Mouse (Mus musculus): ENCODE results near the gene Edem1. TPM values are rescaled to one million over a fixed set of nuclear protein-coding genes. Genes with fewer than 3 reads are reported as not detected.

Edem1 gene
- total RNA-seq, 2 experiments from 2014 or later, result 13.3 to 17.2 TPM

DNA sequence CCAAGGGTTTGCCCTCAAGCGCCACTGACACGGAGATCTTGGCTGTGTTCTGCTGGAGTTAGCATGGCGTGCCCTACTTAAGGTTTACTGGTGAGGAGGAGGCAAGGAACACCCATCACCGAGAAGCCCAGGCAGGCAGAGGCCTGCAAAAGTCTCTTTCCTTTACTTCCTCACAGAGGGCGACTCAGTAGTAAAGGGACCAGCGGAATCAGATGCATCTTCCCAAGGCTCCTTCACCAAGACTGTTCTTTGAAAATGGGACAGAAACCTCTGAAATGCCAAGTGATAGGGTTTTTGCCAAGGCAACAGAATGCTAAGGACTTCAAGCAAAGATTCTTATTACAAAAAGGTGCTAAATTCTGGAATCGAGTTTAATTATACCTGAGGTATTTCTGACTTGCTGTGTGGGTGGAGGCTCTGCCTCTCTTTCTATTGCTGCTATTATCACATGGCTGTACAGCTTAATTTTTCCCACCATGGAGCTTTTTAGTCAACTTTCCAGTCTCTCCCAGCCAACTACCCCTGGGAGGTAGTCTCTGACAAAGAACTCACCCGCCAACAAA, 68.2 kb downstream of the Edem1 start:
- no peak for TF ChIP-seq CTCF (conservative IDR thresholded peaks at IDR 0.05)
- no peak overlapping the region for H3K4me3 ChIP-seq
- peak in 1 of 2 experiments; percentile 10 for DNase-seq (ENCODE audit: low spot score in 2 of 2)

DNA sequence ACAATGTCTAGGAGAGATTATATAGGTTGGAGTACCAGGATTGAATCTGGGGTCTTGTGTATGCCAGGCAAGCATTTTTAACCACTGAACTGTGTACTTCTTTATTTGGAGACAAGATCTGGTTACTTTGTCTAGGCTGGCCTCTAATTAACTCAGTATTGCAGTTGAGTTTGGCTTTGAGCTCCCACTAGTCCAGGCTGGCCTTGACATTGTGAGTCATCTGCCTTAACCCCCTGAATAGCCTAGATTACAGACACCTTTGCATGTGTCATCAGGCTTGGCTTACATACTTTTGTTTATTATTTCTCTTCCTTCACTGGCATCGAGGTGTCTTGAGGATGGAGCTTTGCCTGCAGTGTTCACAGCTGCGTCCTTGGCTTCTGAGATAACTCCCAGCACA, 70.8 kb downstream of the Edem1 start:
- no peak overlapping the region for H3K4me3 ChIP-seq
- no peak overlapping the region for H3K27ac ChIP-seq
- no peak for TF ChIP-seq CTCF (conservative IDR thresholded peaks at IDR 0.05)
- no peak for DNase-seq (ENCODE audit: low spot score in 2 of 2)

More for the DNA sequence above, 68.2 kb downstream of the Edem1 start:
- no peak overlapping the region for H3K27ac ChIP-seq

DNA sequence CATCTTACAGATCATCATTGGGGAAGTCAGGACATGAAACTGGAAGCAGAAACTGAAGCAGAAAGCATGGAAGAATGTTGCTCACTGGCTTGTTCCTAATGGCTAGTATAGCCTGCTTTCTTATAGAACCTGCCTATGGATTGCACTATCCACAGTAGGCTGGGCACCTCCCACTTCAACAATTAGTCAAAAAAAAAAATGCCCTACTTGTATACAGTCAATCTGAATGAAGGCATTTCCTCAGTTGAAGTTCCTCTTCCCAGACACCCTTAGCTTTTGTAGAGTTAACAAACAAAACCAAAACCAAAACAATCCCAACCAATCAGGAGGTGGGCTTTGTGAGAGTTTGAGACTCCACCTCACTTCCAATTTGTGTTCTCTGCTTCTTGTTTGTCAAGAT, 73.7 kb downstream of the Edem1 start:
- no peak for DNase-seq (ENCODE audit: low spot score in 2 of 2)
- Histone ChIP-seq H3K27ac (no peak overlapping the region), H3K4me3 (no peak overlapping the region)
- TF ChIP-seq CTCF (conservative IDR thresholded peaks at IDR 0.05), result no peak

DNA sequence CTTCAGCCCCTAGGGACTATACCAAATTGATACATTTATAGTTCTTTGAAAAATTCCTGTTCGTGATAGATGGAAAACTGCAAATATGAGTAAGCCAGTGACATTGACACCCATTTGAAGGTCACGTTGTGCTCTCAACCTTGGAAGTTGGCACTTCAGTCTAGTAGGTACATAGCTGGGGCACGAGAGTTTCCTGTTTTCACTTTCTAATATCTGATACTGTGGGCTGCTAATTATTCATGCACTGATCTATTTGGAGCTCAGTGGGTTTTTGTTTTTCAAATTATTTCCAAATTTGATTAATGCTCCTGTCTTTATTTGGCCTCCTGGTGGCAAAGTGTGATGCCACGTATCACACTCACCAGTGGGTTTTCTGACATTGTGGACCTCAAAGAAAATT, 74.8 kb downstream of the Edem1 start:
- no peak for DNase-seq (ENCODE audit: low spot score in 2 of 2)
- 0 out of 2 replicates have a peak, but pooled peaks have one; percentile 5 for TF ChIP-seq CTCF (conservative IDR thresholded peaks at IDR 0.05)
- no peak overlapping the region for H3K27ac ChIP-seq
- no peak overlapping the region for H3K4me3 ChIP-seq

DNA sequence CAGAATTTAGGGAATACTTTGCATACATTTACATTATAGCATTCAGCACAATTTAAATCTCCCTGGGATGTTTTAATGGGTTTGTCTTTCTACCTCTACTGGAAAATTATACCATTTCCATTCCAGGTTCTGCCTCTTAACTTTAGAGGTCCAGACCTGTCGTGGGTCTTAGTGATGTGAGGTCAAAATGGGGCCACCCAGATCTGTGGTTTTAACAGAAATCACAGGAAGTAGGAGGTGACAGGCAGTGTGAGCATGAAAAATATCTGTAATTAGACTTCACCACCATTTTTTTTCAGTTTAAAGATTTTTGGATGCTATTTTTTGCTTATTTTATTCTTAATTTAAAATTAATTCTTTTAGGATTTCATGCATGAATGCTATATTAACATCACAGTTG, 78.1 kb downstream of the Edem1 start:
- TF ChIP-seq CTCF (conservative IDR thresholded peaks at IDR 0.05), result no peak

More for the DNA sequence above, 78.1 kb downstream of the Edem1 start:
- DNase-seq (ENCODE audit: low spot score in 2 of 2), result no peak
- H3K4me3 ChIP-seq, result no peak overlapping the region
- H3K27ac ChIP-seq, result no peak overlapping the region

Other genes starting within 250 kb of the Edem1 start
- 100 to 1,000 TPM in 1 of 2 experiments, 10 to 100 TPM in 1; 99.6 to 108 TPM for gene Bhlhe40, start 168.0 kb upstream of the Edem1 start, total RNA-seq (2021)
- gene Arl8b, start 45.5 kb upstream of the Edem1 start, total RNA-seq (2021), result 100 to 1,000 TPM; 202 to 216 TPM